Mouse (Mus musculus): Measurements from ENCODE around the gene Fxyd4. TPM values are rescaled to one million over a fixed set of nuclear protein-coding genes. Genes with fewer than 3 reads are reported as not detected.

Fxyd4 gene
- total and polyA plus RNA-seq, 3 experiments = not detected

DNA sequence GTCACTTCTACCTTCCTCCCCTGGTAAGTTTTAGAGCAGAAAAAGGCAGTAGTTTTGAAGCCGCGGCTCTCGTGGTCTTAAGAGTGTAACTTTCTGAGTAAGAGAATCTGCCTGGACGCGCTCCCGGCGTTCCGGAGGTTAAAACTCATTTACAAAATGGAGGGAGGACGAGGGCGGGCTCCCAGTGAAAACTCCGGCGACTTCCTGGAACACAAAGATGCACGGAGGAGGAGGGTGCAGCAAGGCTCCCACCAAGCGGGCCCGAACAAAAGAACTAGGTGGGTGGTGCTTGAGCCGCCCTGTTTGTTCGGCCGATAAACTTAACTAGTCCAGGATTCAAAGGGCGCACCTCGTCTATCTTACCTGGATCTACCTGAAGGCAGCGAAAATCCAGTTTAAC is 19.9 kb downstream of the Fxyd4 start:
- H3K4me1 ChIP-seq (ENCODE audit: control insufficient read depth in 1 of 2, insufficient read depth in 2 of 2) = peaks cover 5 to 64% of the 10 kb centered on the region in 2 experiments; a peak in 3 of 4 replicates
- peak overlapping the region; percentile 84 for H3K27ac ChIP-seq (ENCODE audit: insufficient read depth, low read depth)
- dilution Hi-C loops (cut with MboI; ENCODE audit: extremely low pct_ligation_motif_present, extremely low pct_unique_long_range_greater_than_20kb, low sequenced_read_pairs) (no loop called here), in situ Hi-C loops (cut with MboI; ENCODE audit: low pct_ligation_motif_present, low pct_unique_long_range_greater_than_20kb, low sequenced_read_pairs) (loop anchor here (5.0 to 10.0 kb wide), 2 partner anchors 35 to 53 kb away; partner anchors contain the start of gene Zfp239)
- H3K27me3 ChIP-seq (replicated peaks) = no peaks in the 10 kb centered on the region
- H3K79me2 ChIP-seq (replicated peaks; ENCODE audit: control insufficient read depth, extremely low read depth, insufficient read depth, poor library complexity, severe bottlenecking) = peaks cover 89% of the 10 kb centered on the region
- TF ChIP-seq HCFC1 (IDR thresholded peaks at IDR 0.05; ENCODE audit: low read depth, low read length) (no peak), ELF1 (IDR thresholded peaks at IDR 0.05; ENCODE audit: low read depth, low read length) (peak; percentile 65), SIN3A (IDR thresholded peaks at IDR 0.05; ENCODE audit: low read length) (peak; percentile 39)
- peak overlapping the region; percentile 97 for H3K4me2 ChIP-seq (ENCODE audit: insufficient read depth, low read depth, poor library complexity, severe bottlenecking)
- H3K9me3 ChIP-seq (replicated peaks; ENCODE audit: low read length) = no peaks in the 10 kb centered on the region
- peaks cover 22 to 65% of the 10 kb centered on the region in 2 experiments for H3K36me3 ChIP-seq (replicated peaks in 1 of 2; ENCODE audit: control insufficient read depth in 1 of 2, insufficient read depth in 1 of 2, low read length in 1 of 2)
- peak; percentile 75 for DNase-seq (ENCODE audit: extremely low read depth)
- H3K4me3 ChIP-seq (replicated peaks in 1 of 3; ENCODE audit: low read depth in 2 of 3, low read length in 2 of 3, poor library complexity in 1 of 3) = peak overlapping the region; percentile 64 to 75 (median 65)
- H3K9ac ChIP-seq (ENCODE audit: insufficient read depth, low read depth) = peak overlapping the region; percentile 70

DNA sequence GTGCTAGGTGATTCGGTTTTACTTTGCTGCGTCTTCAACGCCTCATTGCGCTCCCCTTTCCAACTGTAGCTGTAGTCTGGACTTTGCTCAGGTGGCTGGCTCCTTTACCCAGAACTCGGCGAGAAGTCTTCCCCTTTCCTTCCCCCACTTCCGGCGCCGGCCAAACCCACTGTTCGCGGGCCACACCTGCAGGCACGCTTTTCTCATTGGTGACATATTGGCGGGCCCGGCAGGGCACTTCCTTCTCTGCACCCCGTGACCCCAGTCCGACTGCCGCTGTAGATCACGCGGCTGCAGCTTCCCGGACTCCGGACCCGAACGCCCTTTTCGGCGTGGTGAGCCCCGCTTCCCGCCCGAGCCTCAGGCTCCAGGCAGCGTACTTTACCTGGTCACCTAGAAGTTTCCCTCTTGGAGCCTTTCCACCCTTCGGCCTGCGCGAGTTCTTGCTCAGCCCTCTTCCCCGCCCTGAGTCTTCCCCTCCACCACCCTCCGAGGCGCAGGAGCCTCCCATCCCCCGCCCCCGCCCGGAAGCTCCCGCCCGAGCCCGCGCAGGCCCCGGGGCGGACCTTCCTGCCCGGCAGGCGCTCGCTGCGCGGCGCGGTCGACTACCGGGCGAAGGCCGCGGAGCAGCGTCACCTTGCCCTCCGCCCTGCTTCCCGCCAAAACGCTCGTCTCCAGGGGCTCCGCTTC is 20.6 kb downstream of the Fxyd4 start:
- Histone ChIP-seq H3K27ac (ENCODE audit: insufficient read depth, low read depth) (peak overlapping the region; percentile 84), H3K4me3 (replicated peaks in 1 of 3; ENCODE audit: low read depth in 2 of 3, low read length in 2 of 3, poor library complexity in 1 of 3) (peak overlapping the region; percentile 64 to 75 (median 65)), H3K9me3 (replicated peaks; ENCODE audit: low read length) (no peaks in the 10 kb centered on the region), H3K27me3 (replicated peaks) (no peaks in the 10 kb centered on the region), H3K4me1 (ENCODE audit: control insufficient read depth in 1 of 2, insufficient read depth in 2 of 2) (peaks cover 5 to 68% of the 10 kb centered on the region in 2 experiments; a peak in 3 of 4 replicates), H3K36me3 (replicated peaks in 1 of 2; ENCODE audit: control insufficient read depth in 1 of 2, insufficient read depth in 1 of 2, low read length in 1 of 2) (peaks cover 22 to 60% of the 10 kb centered on the region in 2 experiments), H3K4me2 (ENCODE audit: insufficient read depth, low read depth, poor library complexity, severe bottlenecking) (peak overlapping the region; percentile 80), H3K9ac (ENCODE audit: insufficient read depth, low read depth) (peak overlapping the region; percentile 83), H3K79me2 (replicated peaks; ENCODE audit: control insufficient read depth, extremely low read depth, insufficient read depth, poor library complexity, severe bottlenecking) (peaks cover 90% of the 10 kb centered on the region)
- dilution Hi-C loops (cut with MboI; ENCODE audit: extremely low pct_ligation_motif_present, extremely low pct_unique_long_range_greater_than_20kb, low sequenced_read_pairs) (no loop called here), in situ Hi-C loops (cut with MboI; ENCODE audit: low pct_ligation_motif_present, low pct_unique_long_range_greater_than_20kb, low sequenced_read_pairs) (loop anchor here (5.0 to 10.0 kb wide), 2 partner anchors 35 to 52 kb away; partner anchors contain the start of gene Zfp239)
- peak; percentile 92 for DNase-seq (ENCODE audit: extremely low read depth)
- TF ChIP-seq SMC3 (IDR thresholded peaks at IDR 0.05; ENCODE audit: low read depth, low read length) = peak; percentile 9; the same call in 1 of the 2 replicates
- peak; percentile 85 for TF ChIP-seq ZMIZ1 (IDR thresholded peaks at IDR 0.05; ENCODE audit: low read depth, low read length)
- peak; percentile 87 for TF ChIP-seq MXI1 (IDR thresholded peaks at IDR 0.05; ENCODE audit: low read depth, low read length)
- no peak for TF ChIP-seq ZKSCAN1 (IDR thresholded peaks at IDR 0.05; ENCODE audit: borderline replicate concordance, low read depth, low read length)
- peak; percentile 84 for TF ChIP-seq USF1 (IDR thresholded peaks at IDR 0.05; ENCODE audit: low read depth, low read length)
- no peak for TF ChIP-seq CTCF (conservative IDR thresholded peaks at IDR 0.05 in 1 of 2, IDR thresholded peaks at IDR 0.05 in 1 of 2; ENCODE audit: low read depth in 2 of 2, low read length in 2 of 2)
- peak; percentile 88 for TF ChIP-seq ELF1 (IDR thresholded peaks at IDR 0.05; ENCODE audit: low read depth, low read length)
- peak; percentile 89 for TF ChIP-seq BHLHE40 (IDR thresholded peaks at IDR 0.05; ENCODE audit: low read depth, low read length)
- TF ChIP-seq SIN3A (IDR thresholded peaks at IDR 0.05; ENCODE audit: low read length) = peak; percentile 86
- TF ChIP-seq MYC (IDR thresholded peaks at IDR 0.05; ENCODE audit: low read depth, low read length) = peak; percentile 79
- no peak for TF ChIP-seq JUND (conservative IDR thresholded peaks at IDR 0.05; ENCODE audit: low read depth, low read length)
- no peak for TF ChIP-seq PAX5 (IDR thresholded peaks at IDR 0.05; ENCODE audit: low read length)
- TF ChIP-seq POLR2AphosphoS2 (IDR thresholded peaks at IDR 0.05; ENCODE audit: low read depth, low read length) = peak; percentile 77; the same call in 1 of the 2 replicates
- TF ChIP-seq CHD2 (IDR thresholded peaks at IDR 0.05; ENCODE audit: low read length) = no peak; the same call in none of the 2 replicates
- peak; percentile 84 for TF ChIP-seq MAX (IDR thresholded peaks at IDR 0.05; ENCODE audit: low read length)
- TF ChIP-seq CHD1 (IDR thresholded peaks at IDR 0.05; ENCODE audit: low read depth, low read length) = peak; percentile 71
- TF ChIP-seq HCFC1 (IDR thresholded peaks at IDR 0.05; ENCODE audit: low read depth, low read length) = peak; percentile 70
- peak; percentile 63 for TF ChIP-seq ETS1 (conservative IDR thresholded peaks at IDR 0.05; ENCODE audit: low read depth, low read length)
- no peak for TF ChIP-seq RAD21 (IDR thresholded peaks at IDR 0.05; ENCODE audit: low read depth, low read length)
- TF ChIP-seq TBP (conservative IDR thresholded peaks at IDR 0.05; ENCODE audit: low read depth, low read length) = 0 out of 2 replicates have a peak, but pooled peaks have one; percentile 43
- TF ChIP-seq NRF1 (IDR thresholded peaks at IDR 0.05; ENCODE audit: low read depth, low read length) = peak; percentile 71
- peak; percentile 25; the same call in 1 of the 2 replicates for TF ChIP-seq ZNF384 (IDR thresholded peaks at IDR 0.05; ENCODE audit: low read depth, low read length)
- TF ChIP-seq TCF12 (IDR thresholded peaks at IDR 0.05; ENCODE audit: low read depth, low read length) = peak; percentile 66
- peak; percentile 68 for TF ChIP-seq EP300 (IDR thresholded peaks at IDR 0.05; ENCODE audit: low read length)
- no peak for TF ChIP-seq ZC3H11A (IDR thresholded peaks at IDR 0.05; ENCODE audit: low read depth, low read length)
- peak; percentile 91 for TF ChIP-seq POLR2A (IDR thresholded peaks at IDR 0.05; ENCODE audit: low read depth, low read length)
- no peak for TF ChIP-seq GABPA (IDR thresholded peaks at IDR 0.05; ENCODE audit: insufficient replicate concordance, low read depth, low read length)
- no peak for TF ChIP-seq JUN (IDR thresholded peaks at IDR 0.05; ENCODE audit: insufficient read depth, low read depth, low read length)
- TF ChIP-seq NELFE (IDR thresholded peaks at IDR 0.05; ENCODE audit: low read depth, low read length) = peak; percentile 72
- TF ChIP-seq USF2 (conservative IDR thresholded peaks at IDR 0.05; ENCODE audit: low read depth, low read length) = peak; percentile 62
- peak; percentile 71 for TF ChIP-seq IRF4 (IDR thresholded peaks at IDR 0.05; ENCODE audit: low read depth, low read length)

Measured in CH12.LX (cell line).